Mouse (Mus musculus): ENCODE data around the gene Alg3. TPM values are rescaled to one million over a fixed set of nuclear protein-coding genes. Genes with fewer than 3 reads are reported as not detected.

Gene Alg3
- polyA plus RNA-seq, 1 experiment from 2014 or later, result 47.3 TPM

- peaks cover 13% of the 10 kb centered on the region for H3K36me3 ChIP-seq (replicated peaks; ENCODE audit: control insufficient read depth, insufficient read depth, low read depth, low read length)
- WGBS, result 73% methylated on average over 7 of the region's 7 CpGs
- H3K27me3 ChIP-seq (ENCODE audit: control insufficient read depth, insufficient read depth, low read length), result no peaks in the 10 kb centered on the region
Measured at GRCm38 (mm10) chr16:20557381-20557780, 54.2 kb downstream of the Alg3 start.

More at GRCm38 (mm10) chr16:20557381-20557780, 54.2 kb downstream of the Alg3 start:
- no peak overlapping the region for H3K4me3 ChIP-seq (ENCODE audit: low read depth, low read length)
- H3K4me1 ChIP-seq (ENCODE audit: control insufficient read depth, insufficient read depth, low read length), result no peaks in the 10 kb centered on the region
- H3K9ac ChIP-seq (replicated peaks; ENCODE audit: low read length), result no peak overlapping the region
- H3K27ac ChIP-seq (replicated peaks; ENCODE audit: low read depth, low read length), result no peak overlapping the region
- no peak overlapping the region for H3K4me2 ChIP-seq (ENCODE audit: low read depth, low read length)
- no peaks in the 10 kb centered on the region for H3K9me3 ChIP-seq (replicated peaks; ENCODE audit: control insufficient read depth, low read length)
- ATAC-seq (replicated peaks; ENCODE audit: insufficient number of reproducible peaks, low FRiP score, low TSS enrichment, low read depth), result no peak
- no peak for DNase-seq (ENCODE audit: low spot score)

MicroRNAs encoded within 50 kb of the gene (microRNA counts, 519-probe panel; counts per million panel counts)
- microRNA mmu-miR-1224, result 4,045 counts per million, percentile 62 among the panel's probes with 10 or more counts

Small RNAs within 50 kb of the gene (microRNA-seq; reads per million reads assigned to microRNA genes)
- 2.8 reads per million for gene Mir1224 (ENCODE audit: borderline number of aligned reads)

Other genes starting within 250 kb of the Alg3 start
- 44.9 and 47.6 TPM in 2 replicates for gene Abcc5, start 185.3 kb downstream of the Alg3 start, polyA plus RNA-seq (2014; fragmentation: Nextera tagmentation; extraction: Ambion mirVana)
- 144 and 156 TPM in 2 replicates for gene Eif2b5, start 112.9 kb downstream of the Alg3 start, polyA plus RNA-seq (2014; fragmentation: Nextera tagmentation; extraction: Ambion mirVana)
- gene Dvl3, start 94.8 kb downstream of the Alg3 start, polyA plus RNA-seq (2014; fragmentation: Nextera tagmentation; extraction: Ambion mirVana), result 37.1 and 38.5 TPM in 2 replicates
- gene Ap2m1, start 76.3 kb downstream of the Alg3 start, polyA plus RNA-seq (2014; fragmentation: Nextera tagmentation; extraction: Ambion mirVana), result 726 and 756 TPM in 2 replicates
- gene Abcf3, start 63.2 kb downstream of the Alg3 start, polyA plus RNA-seq (2014; fragmentation: Nextera tagmentation; extraction: Ambion mirVana), result 56.3 and 58.1 TPM in 2 replicates
- gene Vwa5b2, start 22.3 kb downstream of the Alg3 start, polyA plus RNA-seq (2014; fragmentation: Nextera tagmentation; extraction: Ambion mirVana), result 1.4 TPM in 2 replicates
- 32.5 and 35.8 TPM in 2 replicates for gene Eef1akmt4, start 142 bp downstream of the Alg3 start, polyA plus RNA-seq (2014; fragmentation: Nextera tagmentation; extraction: Ambion mirVana)
- gene Gm49333, start 125 bp downstream of the Alg3 start, polyA plus RNA-seq (2014; fragmentation: Nextera tagmentation; extraction: Ambion mirVana), result not detected in 2 replicates
- gene Camk2n2, start 9.6 kb upstream of the Alg3 start, polyA plus RNA-seq (2014; fragmentation: Nextera tagmentation; extraction: Ambion mirVana), result 1.8 and 2.2 TPM in 2 replicates
- 2.4 and 2.5 TPM in 2 replicates for gene Ece2, start 18.1 kb upstream of the Alg3 start, polyA plus RNA-seq (2014; fragmentation: Nextera tagmentation; extraction: Ambion mirVana)
- gene Psmd2, start 39.9 kb upstream of the Alg3 start, polyA plus RNA-seq (2014; fragmentation: Nextera tagmentation; extraction: Ambion mirVana), result 500 and 501 TPM in 2 replicates
- 156 TPM in 2 replicates for gene Eif4g1, start 56.6 kb upstream of the Alg3 start, polyA plus RNA-seq (2014; fragmentation: Nextera tagmentation; extraction: Ambion mirVana)
- 3.9 and 4.4 TPM in 2 replicates for gene Fam131a, start 81.5 kb upstream of the Alg3 start, polyA plus RNA-seq (2014; fragmentation: Nextera tagmentation; extraction: Ambion mirVana)
- 120 and 124 TPM in 2 replicates for gene Polr2h, start 105.9 kb upstream of the Alg3 start, polyA plus RNA-seq (2014; fragmentation: Nextera tagmentation; extraction: Ambion mirVana)
- 13.0 and 14.8 TPM in 2 replicates for gene Clcn2, start 106.0 kb upstream of the Alg3 start, polyA plus RNA-seq (2014; fragmentation: Nextera tagmentation; extraction: Ambion mirVana)
- 1.5 and 1.7 TPM in 2 replicates for gene Chrd, start 121.4 kb upstream of the Alg3 start, polyA plus RNA-seq (2014; fragmentation: Nextera tagmentation; extraction: Ambion mirVana)
- 0.48 TPM in 1 of 2 replicates, not detected in the other for gene Thpo, start 122.8 kb upstream of the Alg3 start, polyA plus RNA-seq (2014; fragmentation: Nextera tagmentation; extraction: Ambion mirVana)